Mouse (Mus musculus): ENCODE measurements around the gene St13.

- TF ChIP-seq CTCF (conservative IDR thresholded peaks at IDR 0.05; ENCODE audit: low read length) (no peak), NANOG (IDR thresholded peaks at IDR 0.05; ENCODE audit: borderline replicate concordance, low read length) (no peak)
Measured at GRCm38 (mm10) chr15:81392997-81393396, 6.9 kb downstream of the St13 start.
